Mouse (Mus musculus): ENCODE measurements around the gene Nup214. TPM values are rescaled to one million over a fixed set of nuclear protein-coding genes. Genes with fewer than 3 reads are reported as not detected.

Gene Nup214
- polyA plus RNA-seq, 1 experiment from 2014 or later: 75.0 TPM

DNA sequence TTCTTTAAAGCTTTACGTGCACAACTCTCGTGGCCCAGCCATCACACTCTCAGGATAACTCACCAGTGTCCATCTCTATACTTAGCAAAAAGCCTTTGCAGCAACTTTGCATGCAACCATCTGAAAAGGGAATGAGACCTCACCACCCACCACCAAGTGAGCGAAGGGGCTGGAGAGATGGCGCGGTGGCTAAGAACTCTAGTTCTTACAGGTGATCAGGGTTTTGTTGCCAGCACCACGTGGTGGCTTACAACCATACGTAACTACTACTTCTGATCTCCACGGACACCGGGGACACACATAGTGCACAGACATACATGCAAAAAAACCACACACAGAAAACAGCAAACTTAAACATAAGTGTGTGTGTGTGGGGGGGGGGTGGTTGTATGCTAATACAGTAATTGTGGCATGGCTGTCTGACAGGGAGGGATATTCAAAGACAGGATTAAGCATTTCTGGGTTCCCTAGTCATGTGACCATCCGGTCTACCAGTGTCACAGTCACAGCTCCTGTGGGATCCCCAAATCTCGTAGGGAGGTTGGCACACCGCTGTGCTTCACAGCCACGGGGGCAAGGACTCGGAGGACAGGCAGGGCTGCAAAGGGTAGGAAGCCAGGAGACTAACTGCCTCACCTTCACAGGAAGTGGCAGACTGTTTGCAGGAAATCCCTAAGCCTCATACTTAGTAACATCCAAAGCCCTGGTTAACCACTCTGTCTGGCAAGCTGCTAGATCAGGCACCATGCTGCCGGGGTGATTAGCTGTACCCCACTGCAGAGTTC is 88.6 kb downstream of the Nup214 start:
- H3K4me1 ChIP-seq: no peaks in the 10 kb centered on the region
- no peak for ATAC-seq (replicated peaks)
- no peaks in the 10 kb centered on the region for H3K9me3 ChIP-seq
- no peak overlapping the region for H3K27ac ChIP-seq
- 86% methylated on average over 15 of the region's 15 CpGs for WGBS
- H3K27me3 ChIP-seq (replicated peaks): no peaks in the 10 kb centered on the region
- H3K4me3 ChIP-seq: no peak overlapping the region
- H3K4me2 ChIP-seq: no peak overlapping the region
- H3K36me3 ChIP-seq (replicated peaks): no peaks in the 10 kb centered on the region
- H3K9ac ChIP-seq: no peak overlapping the region

GRCm38 (mm10) chr2:32063451-32064151 is 89.4 kb downstream of the Nup214 start:
- no peak overlapping the region for H3K4me3 ChIP-seq
- no peaks in the 10 kb centered on the region for H3K27me3 ChIP-seq (replicated peaks)
- no peak overlapping the region for H3K27ac ChIP-seq
- H3K9me3 ChIP-seq: no peaks in the 10 kb centered on the region
- H3K36me3 ChIP-seq (replicated peaks): no peaks in the 10 kb centered on the region
- no peaks in the 10 kb centered on the region for H3K4me1 ChIP-seq
- no peak overlapping the region for H3K9ac ChIP-seq
- WGBS: 85% methylated on average over 7 of the region's 7 CpGs
- no peak overlapping the region for H3K4me2 ChIP-seq
- ATAC-seq (replicated peaks): no peak

GRCm38 (mm10) chr2:32064913-32065312 is 90.7 kb downstream of the Nup214 start:
- Histone ChIP-seq H3K27ac (no peak overlapping the region), H3K27me3 (replicated peaks) (no peaks in the 10 kb centered on the region), H3K9ac (no peak overlapping the region), H3K36me3 (replicated peaks) (no peaks in the 10 kb centered on the region), H3K9me3 (no peaks in the 10 kb centered on the region), H3K4me2 (no peak overlapping the region), H3K4me1 (no peaks in the 10 kb centered on the region), H3K4me3 (no peak overlapping the region)
- ATAC-seq (replicated peaks): no peak
- 60% methylated on average over 13 of the region's 13 CpGs for WGBS

GRCm38 (mm10) chr2:32065371-32065791 is 91.1 kb downstream of the Nup214 start:
- ATAC-seq (replicated peaks): no peak
- H3K9ac ChIP-seq: no peak overlapping the region
- no peaks in the 10 kb centered on the region for H3K9me3 ChIP-seq
- no peak overlapping the region for H3K4me3 ChIP-seq
- H3K27ac ChIP-seq: no peak overlapping the region
- 84% methylated on average over 5 of the region's 5 CpGs for WGBS
- no peaks in the 10 kb centered on the region for H3K4me1 ChIP-seq
- H3K27me3 ChIP-seq (replicated peaks): no peaks in the 10 kb centered on the region
- no peaks in the 10 kb centered on the region for H3K36me3 ChIP-seq (replicated peaks)
- no peak overlapping the region for H3K4me2 ChIP-seq

- no peak overlapping the region for H3K4me3 ChIP-seq
- no peaks in the 10 kb centered on the region for H3K36me3 ChIP-seq (replicated peaks)
- no peaks in the 10 kb centered on the region for H3K9me3 ChIP-seq
- H3K27ac ChIP-seq: no peak overlapping the region
- no peak overlapping the region for H3K9ac ChIP-seq
- no peak for ATAC-seq (replicated peaks)
- H3K4me2 ChIP-seq: no peak overlapping the region
- no peaks in the 10 kb centered on the region for H3K27me3 ChIP-seq (replicated peaks)
- WGBS: 77% methylated on average over 4 of the region's 4 CpGs
- no peaks in the 10 kb centered on the region for H3K4me1 ChIP-seq
Measured at GRCm38 (mm10) chr2:32066005-32066404, 91.8 kb downstream of the Nup214 start.

GRCm38 (mm10) chr2:32068811-32069607 is 94.8 kb downstream of the Nup214 start:
- Histone ChIP-seq H3K9ac (no peak overlapping the region), H3K36me3 (replicated peaks) (no peaks in the 10 kb centered on the region), H3K4me2 (no peak overlapping the region), H3K27me3 (replicated peaks) (no peaks in the 10 kb centered on the region), H3K9me3 (no peaks in the 10 kb centered on the region), H3K4me3 (no peak overlapping the region), H3K4me1 (no peaks in the 10 kb centered on the region), H3K27ac (no peak overlapping the region)
- 57% methylated on average over 29 of the region's 31 CpGs for WGBS
- no peak for ATAC-seq (replicated peaks)

DNA sequence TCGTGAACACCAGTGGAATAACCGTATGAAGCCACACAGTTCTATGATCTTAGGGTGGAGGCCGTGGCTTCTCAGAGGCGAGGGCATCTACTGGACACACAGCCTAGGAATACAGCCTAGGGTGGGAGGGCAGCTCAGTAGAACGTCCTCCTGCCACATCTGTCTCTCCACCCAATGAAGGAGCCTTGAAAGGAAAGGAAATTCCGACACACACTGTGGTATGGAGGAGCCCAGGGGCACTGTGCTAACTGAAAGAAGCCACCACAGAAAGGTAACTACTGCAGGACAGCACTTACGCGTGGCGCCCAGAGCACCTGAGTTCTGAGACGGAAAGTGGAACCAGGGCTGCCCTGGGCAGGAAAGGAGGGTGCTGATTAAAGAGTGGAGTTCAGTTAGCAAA is 96.5 kb downstream of the Nup214 start:
- Histone ChIP-seq H3K4me2 (no peak overlapping the region), H3K4me3 (no peak overlapping the region), H3K9ac (no peak overlapping the region), H3K4me1 (no peaks in the 10 kb centered on the region), H3K36me3 (replicated peaks) (no peaks in the 10 kb centered on the region), H3K27me3 (replicated peaks) (no peaks in the 10 kb centered on the region), H3K27ac (no peak overlapping the region), H3K9me3 (no peaks in the 10 kb centered on the region)
- 92% methylated on average over 10 of the region's 10 CpGs for WGBS
- ATAC-seq (replicated peaks): no peak

- no peaks in the 10 kb centered on the region for H3K4me1 ChIP-seq
- no peak overlapping the region for H3K9ac ChIP-seq
- no peaks in the 10 kb centered on the region for H3K9me3 ChIP-seq
- no peak overlapping the region for H3K4me2 ChIP-seq
- H3K36me3 ChIP-seq (replicated peaks): no peaks in the 10 kb centered on the region
- ATAC-seq (replicated peaks): no peak
- no peak overlapping the region for H3K4me3 ChIP-seq
- 79% methylated on average over 8 of the region's 8 CpGs for WGBS
- H3K27ac ChIP-seq: no peak overlapping the region
- H3K27me3 ChIP-seq (replicated peaks): no peaks in the 10 kb centered on the region
Measured at GRCm38 (mm10) chr2:32074404-32074803, 100.2 kb downstream of the Nup214 start.

GRCm38 (mm10) chr2:32075368-32075767 is 101.1 kb downstream of the Nup214 start:
- Histone ChIP-seq H3K9ac (no peak overlapping the region), H3K27ac (no peak overlapping the region), H3K4me3 (no peak overlapping the region), H3K4me1 (no peaks in the 10 kb centered on the region), H3K9me3 (no peaks in the 10 kb centered on the region), H3K36me3 (replicated peaks) (no peaks in the 10 kb centered on the region), H3K27me3 (replicated peaks) (no peaks in the 10 kb centered on the region), H3K4me2 (no peak overlapping the region)
- ATAC-seq (replicated peaks): no peak
- 56% methylated on average over 7 of the region's 7 CpGs for WGBS

DNA sequence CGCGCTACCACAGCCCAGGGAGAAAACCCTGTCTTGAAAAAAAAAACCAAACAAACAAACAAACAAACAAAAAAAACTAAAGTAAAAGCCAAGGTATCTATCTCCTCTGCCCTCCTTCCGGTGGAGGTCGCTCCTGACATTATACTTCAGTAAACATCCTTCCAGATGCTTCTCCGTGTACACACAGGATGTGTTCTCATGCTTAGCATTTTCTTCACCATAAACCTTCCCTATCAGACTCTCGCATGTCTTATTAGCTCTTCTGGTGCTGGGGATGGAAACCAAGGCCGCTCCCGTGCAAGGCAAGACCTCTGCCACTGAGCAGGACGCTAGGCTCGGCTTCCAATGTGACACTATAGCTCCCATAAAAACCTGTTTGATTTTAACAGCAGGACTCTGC is 103.5 kb downstream of the Nup214 start:
- ATAC-seq (replicated peaks): no peak
- Histone ChIP-seq H3K4me3 (no peak overlapping the region), H3K27me3 (replicated peaks) (peaks cover 14% of the 10 kb centered on the region), H3K27ac (no peak overlapping the region), H3K36me3 (replicated peaks) (no peaks in the 10 kb centered on the region), H3K4me1 (peaks cover 2% of the 10 kb centered on the region; the same call in 1 of the 2 replicates), H3K9me3 (no peaks in the 10 kb centered on the region), H3K4me2 (no peak overlapping the region), H3K9ac (no peak overlapping the region)
- WGBS: 86% methylated on average over 10 of the region's 10 CpGs

DNA sequence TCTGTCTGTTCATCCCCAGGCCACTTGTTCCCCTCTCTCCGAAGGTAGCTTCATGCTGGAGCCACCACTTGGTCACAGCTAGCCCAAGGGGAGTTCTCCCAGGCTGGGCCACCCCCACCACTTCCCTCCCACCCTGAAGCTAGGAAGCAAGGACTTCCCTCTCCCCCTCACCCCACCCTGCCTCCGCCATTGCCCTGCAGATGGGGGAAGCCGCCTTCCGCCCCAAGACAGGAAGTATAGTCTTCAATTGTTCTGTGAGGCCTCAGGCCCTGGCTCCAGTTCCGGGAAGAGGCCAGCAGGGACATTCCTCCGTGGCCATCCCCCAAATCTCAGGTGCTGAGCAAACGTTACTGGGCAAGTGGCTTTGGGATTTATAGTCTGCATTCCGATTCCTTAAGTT is 104.3 kb downstream of the Nup214 start:
- 58% methylated on average over 8 of the region's 8 CpGs for WGBS
- no peak overlapping the region for H3K4me2 ChIP-seq
- H3K27me3 ChIP-seq (replicated peaks): peaks cover 20% of the 10 kb centered on the region

GRCm38 (mm10) chr2:32079191-32079725 is 105.0 kb downstream of the Nup214 start:
- Histone ChIP-seq H3K4me3 (no peak overlapping the region), H3K9me3 (no peaks in the 10 kb centered on the region), H3K36me3 (replicated peaks) (no peaks in the 10 kb centered on the region), H3K9ac (no peak overlapping the region), H3K27ac (no peak overlapping the region), H3K27me3 (replicated peaks) (peaks cover 27% of the 10 kb centered on the region), H3K4me2 (no peak overlapping the region), H3K4me1 (peaks cover 16% of the 10 kb centered on the region)
- ATAC-seq (replicated peaks): no peak
- 93% methylated on average over 14 of the region's 14 CpGs for WGBS

More for the DNA sequence above, 104.3 kb downstream of the Nup214 start:
- ATAC-seq (replicated peaks): no peak
- H3K9ac ChIP-seq: no peak overlapping the region
- no peak overlapping the region for H3K4me3 ChIP-seq
- no peaks in the 10 kb centered on the region for H3K36me3 ChIP-seq (replicated peaks)
- no peak overlapping the region for H3K27ac ChIP-seq
- no peaks in the 10 kb centered on the region for H3K9me3 ChIP-seq
- peaks cover 10% of the 10 kb centered on the region for H3K4me1 ChIP-seq

Measured in midbrain, embryonic 15.5 days (tissue).